Mouse (Mus musculus): ENCODE measurements around the gene Rhov.

Gene Rhov

GRCm38 (mm10) chr2:119237210-119237870, 33.7 kb downstream of the Rhov start, which contains the start of gene Spint1:
TSS of gene Spint1 (plus strand) at chr2:119237362.
- no peak for DNase-seq (ENCODE audit: low spot score)

- DNase-seq (ENCODE audit: low spot score), result no peak
These were observed 34.3 kb downstream of the Rhov start for GRCm38 (mm10) chr2:119236682-119237209.

GRCm38 (mm10) chr2:119229775-119230704, 41.0 kb downstream of the Rhov start, which contains the start of gene Ppp1r14d:
TSS of gene Ppp1r14d (minus strand) at chr2:119229906.
- DNase-seq (ENCODE audit: low spot score), result no peak
